Mouse (Mus musculus) left cerebral cortex, adult 8-10 months (tissue): ENCODE measurements around the gene BC048403. TPM values are rescaled to one million over a fixed set of nuclear protein-coding genes. Genes with fewer than 3 reads are reported as not detected.
"Not testable (repeated sequence)": the region's sequence is repeated elsewhere in the genome, so short reads cannot be mapped to it uniquely, and the experiment has no call there.

Source experiments
- DNase-seq, 2 experiments: peaks; one replicate each; pipeline ENCODE4 v3.0.0; 2022; ENCODE audit warnings: low spot score in 2 of 2
- total RNA-seq, 4 experiments: library from RNA; stranded (reverse); gene quantifications; 2 replicates each; pipeline ENCODE4 v1.2.4; 2022

Gene BC048403
- total RNA-seq, 4 experiments from 2014 or later = 10.7 to 11.5 (median 11.1) TPM

GRCm38 (mm10) chr10:121755822-121756221 lies 16.1 kb downstream of the BC048403 start:
- DNase-seq = no peak

- no peak for DNase-seq
Observed at GRCm38 (mm10) chr10:121756677-121757076, 16.9 kb downstream of the BC048403 start.

- DNase-seq = no peak
Observed at GRCm38 (mm10) chr10:121759095-121759494, 19.4 kb downstream of the BC048403 start.

GRCm38 (mm10) chr10:121762141-121762540 lies 22.4 kb downstream of the BC048403 start:
- no peak for DNase-seq

GRCm38 (mm10) chr10:121763191-121763590 lies 23.5 kb downstream of the BC048403 start:
- DNase-seq = no peak

- DNase-seq = no peak
Observed at GRCm38 (mm10) chr10:121764469-121765173, 24.9 kb downstream of the BC048403 start.

- peak in 1 of 2 experiments; percentile 30 for DNase-seq
Observed at GRCm38 (mm10) chr10:121765174-121766057, 25.7 kb downstream of the BC048403 start.

- not testable (repeated sequence) for DNase-seq
Observed at GRCm38 (mm10) chr10:121767295-121767694, 27.6 kb downstream of the BC048403 start.

- DNase-seq = no peak
Observed at GRCm38 (mm10) chr10:121769711-121770110, 30.0 kb downstream of the BC048403 start.

GRCm38 (mm10) chr10:121770624-121771577 lies 31.2 kb downstream of the BC048403 start:
- DNase-seq = no peak

- no peak for DNase-seq
Observed at GRCm38 (mm10) chr10:121773813-121774212, 34.1 kb downstream of the BC048403 start.

GRCm38 (mm10) chr10:121775990-121776389 lies 36.3 kb downstream of the BC048403 start:
- DNase-seq = no peak

GRCm38 (mm10) chr10:121781159-121781558 lies 41.4 kb downstream of the BC048403 start:
- DNase-seq = no peak

- no peak for DNase-seq
Observed at GRCm38 (mm10) chr10:121788536-121788935, 48.8 kb downstream of the BC048403 start.

GRCm38 (mm10) chr10:121790078-121790477 lies 50.3 kb downstream of the BC048403 start:
- DNase-seq = no peak

- DNase-seq = no peak
Observed at GRCm38 (mm10) chr10:121792661-121793060, 52.9 kb downstream of the BC048403 start.

- no peak for DNase-seq
Observed at GRCm38 (mm10) chr10:121794486-121794885, 54.7 kb downstream of the BC048403 start.

GRCm38 (mm10) chr10:121796027-121796802 lies 56.5 kb downstream of the BC048403 start:
- no peak for DNase-seq

GRCm38 (mm10) chr10:121800041-121800440 lies 60.3 kb downstream of the BC048403 start:
- DNase-seq = no peak
